Mouse (Mus musculus): ENCODE measurements around the gene Pygo2. TPM values are rescaled to one million over a fixed set of nuclear protein-coding genes. Genes with fewer than 3 reads are reported as not detected.

Pygo2 gene
- polyA plus RNA-seq, 1 experiment from 2014 or later, result 35.2 TPM

GRCm38 (mm10) chr3:89482249-89482648 is 52.2 kb downstream of the Pygo2 start:
- H3K4me3 ChIP-seq (ENCODE audit: low read depth, low read length), result no peak overlapping the region
- no peaks in the 10 kb centered on the region for H3K27me3 ChIP-seq (replicated peaks; ENCODE audit: control insufficient read depth, insufficient read depth, low read length)
- H3K4me2 ChIP-seq (ENCODE audit: low read length), result no peak overlapping the region
- H3K36me3 ChIP-seq (ENCODE audit: control insufficient read depth, insufficient read depth, low read length), result no peaks in the 10 kb centered on the region
- H3K9me3 ChIP-seq (replicated peaks; ENCODE audit: control insufficient read depth, low read length), result no peaks in the 10 kb centered on the region
- DNase-seq (ENCODE audit: low spot score) (no peak), ATAC-seq (no peak)
- 89% methylated on average over 5 of the region's 5 CpGs for whole genome bisulfite sequencing
- no peak overlapping the region for H3K27ac ChIP-seq (ENCODE audit: low read depth, low read length)
- H3K9ac ChIP-seq (ENCODE audit: low read length), result no peak overlapping the region
- no peaks in the 10 kb centered on the region for H3K4me1 ChIP-seq (ENCODE audit: control insufficient read depth, insufficient read depth, low read length)

Other genes starting within 250 kb of the Pygo2 start
- 14.7 and 21.7 TPM in 2 replicates for gene Fam189b, start 247.1 kb upstream of the Pygo2 start, polyA plus RNA-seq (2014; fragmentation: Nextera tagmentation; extraction: Ambion mirVana)
- gene Gba, start 227.3 kb upstream of the Pygo2 start, polyA plus RNA-seq (2014; fragmentation: Nextera tagmentation; extraction: Ambion mirVana), result 45.6 and 47.9 TPM in 2 replicates
- gene Thbs3, start 215.0 kb upstream of the Pygo2 start, polyA plus RNA-seq (2014; fragmentation: Nextera tagmentation; extraction: Ambion mirVana), result 49.9 and 57.2 TPM in 2 replicates
- gene Mtx1, start 203.1 kb upstream of the Pygo2 start, polyA plus RNA-seq (2014; fragmentation: Nextera tagmentation; extraction: Ambion mirVana), result 156 and 182 TPM in 2 replicates
- gene Muc1, start 201.2 kb upstream of the Pygo2 start, polyA plus RNA-seq (2014; fragmentation: Nextera tagmentation; extraction: Ambion mirVana), result 1.2 and 1.9 TPM in 2 replicates
- gene Krtcap2, start 184.2 kb upstream of the Pygo2 start, polyA plus RNA-seq (2014; fragmentation: Nextera tagmentation; extraction: Ambion mirVana), result 197 and 234 TPM in 2 replicates
- gene Trim46, start 183.9 kb upstream of the Pygo2 start, polyA plus RNA-seq (2014; fragmentation: Nextera tagmentation; extraction: Ambion mirVana), result 34.0 and 50.3 TPM in 2 replicates
- gene Dpm3, start 170.9 kb upstream of the Pygo2 start, polyA plus RNA-seq (2014; fragmentation: Nextera tagmentation; extraction: Ambion mirVana), result 91.5 and 112 TPM in 2 replicates
- gene Slc50a1, start 159.6 kb upstream of the Pygo2 start, polyA plus RNA-seq (2014; fragmentation: Nextera tagmentation; extraction: Ambion mirVana), result 32.4 and 38.4 TPM in 2 replicates
- 10.5 and 11.6 TPM in 2 replicates for gene Efna1, start 149.1 kb upstream of the Pygo2 start, polyA plus RNA-seq (2014; fragmentation: Nextera tagmentation; extraction: Ambion mirVana)
- 30.1 and 42.0 TPM in 2 replicates for gene Efna3, start 107.2 kb upstream of the Pygo2 start, polyA plus RNA-seq (2014; fragmentation: Nextera tagmentation; extraction: Ambion mirVana)
- gene Efna4, start 92.2 kb upstream of the Pygo2 start, polyA plus RNA-seq (2014; fragmentation: Nextera tagmentation; extraction: Ambion mirVana), result 12.3 and 14.6 TPM in 2 replicates
- gene Adam15, start 80.2 kb upstream of the Pygo2 start, polyA plus RNA-seq (2014; fragmentation: Nextera tagmentation; extraction: Ambion mirVana), result 13.4 and 19.3 TPM in 2 replicates
- gene Dcst2, start 68.2 kb upstream of the Pygo2 start, polyA plus RNA-seq (2014; fragmentation: Nextera tagmentation; extraction: Ambion mirVana), result 0.08 and 0.15 TPM in 2 replicates
- gene Dcst1, start 65.0 kb upstream of the Pygo2 start, polyA plus RNA-seq (2014; fragmentation: Nextera tagmentation; extraction: Ambion mirVana), result 0.78 and 0.83 TPM in 2 replicates
- gene Zbtb7b, start 35.4 kb upstream of the Pygo2 start, polyA plus RNA-seq (2014; fragmentation: Nextera tagmentation; extraction: Ambion mirVana), result 0.28 and 0.41 TPM in 2 replicates
- not detected in 2 replicates for gene Lenep, start 27.4 kb upstream of the Pygo2 start, polyA plus RNA-seq (2014; fragmentation: Nextera tagmentation; extraction: Ambion mirVana)
- gene Flad1, start 18.3 kb upstream of the Pygo2 start, polyA plus RNA-seq (2014; fragmentation: Nextera tagmentation; extraction: Ambion mirVana), result 34.9 and 41.0 TPM in 2 replicates
- gene Cks1b, start 11.8 kb upstream of the Pygo2 start, polyA plus RNA-seq (2014; fragmentation: Nextera tagmentation; extraction: Ambion mirVana), result 200 and 269 TPM in 2 replicates
- 9.9 and 11.8 TPM in 2 replicates for gene Shc1, start 11.8 kb upstream of the Pygo2 start, polyA plus RNA-seq (2014; fragmentation: Nextera tagmentation; extraction: Ambion mirVana)
- 7.7 and 8.3 TPM in 2 replicates for gene Pbxip1, start 6.5 kb downstream of the Pygo2 start, polyA plus RNA-seq (2014; fragmentation: Nextera tagmentation; extraction: Ambion mirVana)
- 84.4 and 90.2 TPM in 2 replicates for gene Pmvk, start 24.3 kb downstream of the Pygo2 start, polyA plus RNA-seq (2014; fragmentation: Nextera tagmentation; extraction: Ambion mirVana)
- 4.8 and 6.1 TPM in 2 replicates for gene Kcnn3, start 90.0 kb downstream of the Pygo2 start, polyA plus RNA-seq (2014; fragmentation: Nextera tagmentation; extraction: Ambion mirVana)